Mouse (Mus musculus) B cell, adult 62 days (primary cell): ENCODE results near the gene Noa1. TPM values are rescaled to one million over a fixed set of nuclear protein-coding genes. Genes with fewer than 3 reads are reported as not detected.

Experiments
- total RNA-seq: library from RNA; stranded (reverse); gene quantifications from 4 replicates; pipeline ENCODE4 v1.2.4, GENCODE M21; 2023

Gene Noa1
- total RNA-seq: 29.3 to 35.0 TPM (median 30.5 TPM) in 4 replicates

GRCm38 (mm10) chr5:77309924-77310772 is at the start of gene Noa1, which contains the start of gene Polr2b:
Gene Noa1 (minus strand): TSS chr5:77310084.
Gene Polr2b (plus strand): TSS chr5:77310147.

DNA sequence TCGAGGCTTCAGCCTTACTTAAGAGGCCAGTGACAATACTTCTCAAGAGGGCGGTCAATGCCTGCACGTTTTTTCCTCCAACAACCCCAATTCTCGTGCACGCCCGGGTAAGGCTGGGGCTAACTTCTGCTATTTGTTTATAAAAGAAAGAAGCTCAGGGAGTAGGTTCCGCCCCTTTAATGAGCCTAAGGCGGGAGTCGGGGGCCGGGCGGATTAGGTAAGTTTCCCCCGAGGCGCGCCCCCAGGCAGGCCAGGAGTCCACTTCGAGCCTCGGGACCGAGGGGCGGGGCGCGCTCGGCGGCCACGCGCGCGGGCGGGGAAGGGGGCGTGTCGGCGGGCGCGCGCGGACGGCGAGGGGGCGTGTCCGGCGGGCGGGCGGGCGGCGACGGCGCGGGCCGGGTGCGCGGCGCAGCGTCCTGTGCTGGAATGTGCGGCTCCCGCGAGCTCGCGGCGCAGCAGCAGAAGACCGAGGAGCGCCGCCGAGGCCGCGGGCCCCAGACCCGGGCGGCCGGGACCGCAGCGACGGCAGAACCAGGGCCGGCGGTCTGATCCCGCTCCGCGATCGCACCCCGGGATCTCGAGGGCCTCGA is 44.7 kb downstream of the Noa1 start, which contains the start of gene Rest:
Rest (plus strand) TSS at position 411 of the 590 bp plus-strand sequence.

Other genes with a start within 250 kb of the Noa1 start
- gene Hopx, start 195.0 kb downstream of the Noa1 start, total RNA-seq: 16.8 to 27.3 TPM (median 20.5 TPM) in 4 replicates
- gene Spink2, start 98.6 kb downstream of the Noa1 start, total RNA-seq: not detected in 4 replicates
- gene Rest, start 44.6 kb downstream of the Noa1 start, total RNA-seq: 64.6 to 76.6 TPM (median 67.4 TPM) in 4 replicates
- 58.3 to 68.1 TPM (median 62.6 TPM) in 4 replicates for gene Polr2b, start 63 bp upstream of the Noa1 start, total RNA-seq
- gene Igfbp7, start 98.0 kb upstream of the Noa1 start, total RNA-seq: 0.55 to 0.85 TPM in 2 of 4 replicates, not detected in the others